16 mouse cellular contexts compared by ENCODE assay signal in the genomic region with DNA sequence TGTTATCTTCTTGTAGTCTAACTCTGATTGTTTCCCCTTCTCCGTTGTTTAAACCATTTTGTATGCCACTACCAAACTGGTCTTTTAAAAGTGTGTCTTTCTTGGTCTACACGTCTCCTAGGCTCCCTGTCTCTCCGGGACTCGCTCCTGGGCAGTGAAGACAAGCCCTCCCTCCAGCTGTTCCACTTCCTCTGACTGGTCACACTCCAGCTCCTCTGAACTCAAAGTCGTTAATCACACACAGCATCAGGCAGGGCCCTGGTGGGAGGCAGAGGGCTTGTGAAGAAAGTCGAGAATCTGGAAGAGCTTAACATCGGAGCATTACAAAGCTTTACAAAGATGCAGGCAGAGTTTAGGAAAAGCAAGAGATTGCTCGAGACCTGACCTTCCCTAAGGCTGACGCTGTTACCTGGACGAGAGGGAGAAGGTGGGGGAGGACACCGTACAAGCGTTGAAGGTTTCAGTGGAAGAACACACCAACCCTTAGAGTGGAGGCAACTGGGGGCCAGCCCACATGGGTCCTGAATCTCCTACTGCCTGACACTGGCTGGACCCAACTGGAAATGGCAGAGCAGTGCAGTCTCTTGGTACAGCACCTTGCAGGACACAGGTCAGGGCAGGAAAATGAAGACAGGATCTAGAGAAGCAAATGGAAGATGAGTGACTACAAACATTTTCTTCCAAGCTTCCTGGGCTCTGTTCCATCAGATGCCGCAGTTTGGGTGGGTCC. TPM values are rescaled to one million over a fixed set of nuclear protein-coding genes. Genes with fewer than 3 reads are reported as not detected.
DNase-seq lines count a peak whose midpoint lies in the region; ATAC-seq and TF ChIP-seq lines count a peak whose summit lies in the region.
"Had no signal": no experiment of that assay in that cellular context is flagged by ENCODE, and none has a peak within 500 bp of the region (broad histone marks: within the 10 kb centered on the region; RNA-seq: fewer than 3 reads in every experiment).

No protein-coding gene starts in this region.

- 18% methylated on average over 13 of the region's 13 CpGs for WGBS in kidney, adult 2 months
- WGBS in kidney, embryonic 15.5 days = 13% methylated on average over 13 of the region's 13 CpGs
- WGBS in lung, embryonic 15.5 days = 23% methylated on average over 13 of the region's 13 CpGs
- WGBS in stomach, embryonic 15.5 days = 30% methylated on average over 13 of the region's 13 CpGs

- peak overlapping the region; percentile 41 for H3K4me2 ChIP-seq in kidney, embryonic 15.5 days
- no peak overlapping the region for H3K4me2 ChIP-seq in lung, embryonic 15.5 days
- H3K4me2 ChIP-seq in stomach, embryonic 15.5 days = 0 out of 2 replicates have a peak overlapping the region, but pooled peaks have one; percentile 11
- H3K4me2 ChIP-seq: neural tube, embryonic 12.5 days had no signal

- no peak for TF ChIP-seq CTCF in kidney, adult 2 months (conservative IDR thresholded peaks at IDR 0.05; ENCODE audit: insufficient read depth, insufficient read length, low read depth, low read length)

- peak; percentile 96 for ATAC-seq in kidney, embryonic 15.5 days (replicated peaks; ENCODE audit: low FRiP score)
- peak; percentile 82; the same call in 1 of the 2 replicates for ATAC-seq in lung, embryonic 15.5 days (ENCODE audit: borderline replicate concordance, extremely low read depth, low FRiP score, low TSS enrichment)
- ATAC-seq in stomach, embryonic 15.5 days (ENCODE audit: insufficient read depth, low FRiP score, low read depth) = no peak

- no peak for TF ChIP-seq POLR2A in kidney, adult 2 months (IDR thresholded peaks at IDR 0.05; ENCODE audit: low read depth, low read length)

- no peak overlapping the region for H3K4me3 ChIP-seq in kidney, adult 2 months (ENCODE audit: insufficient read depth, low read depth, low read length)
- 0 out of 2 replicates have a peak overlapping the region, but pooled peaks have one; percentile 9 for H3K4me3 ChIP-seq in kidney, embryonic 15.5 days (replicated peaks)
- H3K4me3 ChIP-seq in lung, embryonic 15.5 days = no peak overlapping the region
- no peak overlapping the region for H3K4me3 ChIP-seq in stomach, embryonic 15.5 days (replicated peaks)
- H3K4me3 ChIP-seq: hindbrain, embryonic 10.5 days; neural tube, embryonic 12.5 days had no signal

- peaks cover 4% of the 10 kb centered on the region for H3K4me1 ChIP-seq in kidney, adult 2 months (ENCODE audit: control insufficient read depth, insufficient read depth, low read length)
- H3K4me1 ChIP-seq in kidney, embryonic 15.5 days = peaks cover 37% of the 10 kb centered on the region
- H3K4me1 ChIP-seq in lung, embryonic 15.5 days = peaks cover 25% of the 10 kb centered on the region
- peaks cover 12% of the 10 kb centered on the region for H3K4me1 ChIP-seq in stomach, embryonic 15.5 days

- H3K9ac ChIP-seq in kidney, embryonic 15.5 days = no peak overlapping the region
- no peak overlapping the region for H3K9ac ChIP-seq in lung, embryonic 15.5 days
- no peak overlapping the region for H3K9ac ChIP-seq in stomach, embryonic 15.5 days
- H3K9ac ChIP-seq: neural tube, embryonic 12.5 days had no signal

- peak; percentile 57 for DNase-seq in kidney, adult 2 months
- DNase-seq in kidney, adult 18-20 months = no peak
- no peak for DNase-seq in layer of hippocampus, postnatal 36 days
- DNase-seq in cerebellum, adult 18-20 months = no peak
- DNase-seq: cerebellum, adult 2 months had no signal

- H3K27me3 ChIP-seq in kidney, adult 2 months (replicated peaks; ENCODE audit: control insufficient read depth, insufficient read depth, low read length) = no peaks in the 10 kb centered on the region
- H3K27me3 ChIP-seq in kidney, embryonic 15.5 days = no peaks in the 10 kb centered on the region
- H3K27me3 ChIP-seq in lung, embryonic 15.5 days = no peaks in the 10 kb centered on the region
- no peaks in the 10 kb centered on the region for H3K27me3 ChIP-seq in stomach, embryonic 15.5 days (replicated peaks)
- H3K27me3 ChIP-seq: neural tube, embryonic 12.5 days had no signal

- H3K9me3 ChIP-seq in kidney, embryonic 15.5 days (replicated peaks) = no peaks in the 10 kb centered on the region
- no peaks in the 10 kb centered on the region for H3K9me3 ChIP-seq in lung, embryonic 15.5 days
- H3K9me3 ChIP-seq in stomach, embryonic 15.5 days = no peaks in the 10 kb centered on the region
- H3K9me3 ChIP-seq: neural tube, embryonic 12.5 days had no signal

- H3K36me3 ChIP-seq in kidney, adult 2 months (ENCODE audit: control insufficient read depth, insufficient read depth, low read length) = no peaks in the 10 kb centered on the region
- H3K36me3 ChIP-seq in kidney, embryonic 15.5 days = peaks cover 8% of the 10 kb centered on the region
- H3K36me3 ChIP-seq in lung, embryonic 15.5 days = peaks cover 4% of the 10 kb centered on the region
- no peaks in the 10 kb centered on the region for H3K36me3 ChIP-seq in stomach, embryonic 15.5 days
- H3K36me3 ChIP-seq: neural tube, embryonic 12.5 days had no signal

- H3K27ac ChIP-seq in kidney, adult 2 months (ENCODE audit: insufficient read depth, low read depth, low read length) = peak overlapping the region; percentile 15; the same call in 1 of the 2 replicates
- H3K27ac ChIP-seq in kidney, embryonic 15.5 days = peak overlapping the region; percentile 85
- peak overlapping the region; percentile 9; the same call in 1 of the 2 replicates for H3K27ac ChIP-seq in lung, embryonic 15.5 days
- H3K27ac ChIP-seq in stomach, embryonic 15.5 days = peak overlapping the region; percentile 1; the same call in 1 of the 2 replicates
- H3K27ac ChIP-seq: hindbrain, embryonic 10.5 days; macrophage; neural tube, embryonic 12.5 days had no signal

RNA-seq across cellular contexts. Expression of a gene that starts 6.9 kb away (rescaled TPM):
- polyA plus RNA-seq in kidney, adult 2 months (2012; rRNA removed) = 17.2 and 19.6 TPM in 2 replicates
- 59.3 and 59.7 TPM in 2 replicates for polyA plus RNA-seq in kidney, embryonic 15.5 days (2015; fragmentation: Nextera tagmentation; extraction: Ambion mirVana)
- polyA plus RNA-seq in lung, embryonic 15.5 days (2015; fragmentation: Nextera tagmentation; extraction: Ambion mirVana) = 53.1 and 58.1 TPM in 2 replicates
- 54.8 and 63.0 TPM in 2 replicates for polyA plus RNA-seq in stomach, embryonic 15.5 days (2015; fragmentation: Nextera tagmentation; extraction: Ambion mirVana)
- 10 to 100 TPM; 29.0 to 32.8 TPM for total RNA-seq in layer of hippocampus, postnatal 36 days (2021)

RNA-seq across cellular contexts. Expression of a gene that starts 12.9 kb away (rescaled TPM):
- not detected in 2 replicates for polyA plus RNA-seq in kidney, adult 2 months (2012; rRNA removed)
- 0.08 TPM in 1 of 2 replicates, not detected in the other for polyA plus RNA-seq in kidney, embryonic 15.5 days (2015; fragmentation: Nextera tagmentation; extraction: Ambion mirVana)
- polyA plus RNA-seq in lung, embryonic 15.5 days (2015; fragmentation: Nextera tagmentation; extraction: Ambion mirVana) = not detected in 2 replicates
- polyA plus RNA-seq in stomach, embryonic 15.5 days (2015; fragmentation: Nextera tagmentation; extraction: Ambion mirVana) = not detected in 2 replicates
- total RNA-seq in layer of hippocampus, postnatal 36 days (2021) = not detected
- total RNA-seq: adrenal gland, postnatal 4 days; heart, adult 18-20 months; layer of hippocampus, adult 18-20 months; left cerebral cortex, postnatal 36 days had no signal
- polyA plus RNA-seq: cerebellum, adult 2 months; embryonic facial prominence, embryonic 14.5 days; hindbrain, embryonic 10.5 days; macrophage; neural tube, embryonic 12.5 days had no signal

RNA-seq across cellular contexts. Expression of a gene that starts 39.1 kb away (rescaled TPM):
- polyA plus RNA-seq in kidney, adult 2 months (2012; rRNA removed) = 11.4 and 11.8 TPM in 2 replicates
- polyA plus RNA-seq in kidney, embryonic 15.5 days (2015; fragmentation: Nextera tagmentation; extraction: Ambion mirVana) = 4.2 and 4.9 TPM in 2 replicates
- 3.5 and 4.0 TPM in 2 replicates for polyA plus RNA-seq in lung, embryonic 15.5 days (2015; fragmentation: Nextera tagmentation; extraction: Ambion mirVana)
- polyA plus RNA-seq in stomach, embryonic 15.5 days (2015; fragmentation: Nextera tagmentation; extraction: Ambion mirVana) = 4.6 and 5.6 TPM in 2 replicates
- total RNA-seq in layer of hippocampus, postnatal 36 days (2021) = 10 to 100 TPM; 48.2 to 62.2 TPM

Comparison
In these comparisons a context has a peak if more than half of its experiments do, and no peak if none do; other contexts are left out.
1. H3K27ac ChIP-seq: peak in every context shown above with its lines; median percentile 85 in kidney, embryonic 15.5 days; 15 in kidney, adult 2 months; 9 in lung, embryonic 15.5 days; 1 in stomach, embryonic 15.5 days.